Mouse (Mus musculus) naive thymus-derived CD4-positive, alpha-beta T cell, adult 2 months (primary cell): ENCODE measurements around the gene Sp2.

Experiments
- DNase-seq: peaks from one replicate; pipeline ENCODE4 v3.0.0-alpha.2; 2011; ENCODE audit warnings: low read depth

Gene Sp2

GRCm38 (mm10) chr11:96938426-96938800 lies 44.3 kb downstream of the Sp2 start:
- no peak for DNase-seq

DNA sequence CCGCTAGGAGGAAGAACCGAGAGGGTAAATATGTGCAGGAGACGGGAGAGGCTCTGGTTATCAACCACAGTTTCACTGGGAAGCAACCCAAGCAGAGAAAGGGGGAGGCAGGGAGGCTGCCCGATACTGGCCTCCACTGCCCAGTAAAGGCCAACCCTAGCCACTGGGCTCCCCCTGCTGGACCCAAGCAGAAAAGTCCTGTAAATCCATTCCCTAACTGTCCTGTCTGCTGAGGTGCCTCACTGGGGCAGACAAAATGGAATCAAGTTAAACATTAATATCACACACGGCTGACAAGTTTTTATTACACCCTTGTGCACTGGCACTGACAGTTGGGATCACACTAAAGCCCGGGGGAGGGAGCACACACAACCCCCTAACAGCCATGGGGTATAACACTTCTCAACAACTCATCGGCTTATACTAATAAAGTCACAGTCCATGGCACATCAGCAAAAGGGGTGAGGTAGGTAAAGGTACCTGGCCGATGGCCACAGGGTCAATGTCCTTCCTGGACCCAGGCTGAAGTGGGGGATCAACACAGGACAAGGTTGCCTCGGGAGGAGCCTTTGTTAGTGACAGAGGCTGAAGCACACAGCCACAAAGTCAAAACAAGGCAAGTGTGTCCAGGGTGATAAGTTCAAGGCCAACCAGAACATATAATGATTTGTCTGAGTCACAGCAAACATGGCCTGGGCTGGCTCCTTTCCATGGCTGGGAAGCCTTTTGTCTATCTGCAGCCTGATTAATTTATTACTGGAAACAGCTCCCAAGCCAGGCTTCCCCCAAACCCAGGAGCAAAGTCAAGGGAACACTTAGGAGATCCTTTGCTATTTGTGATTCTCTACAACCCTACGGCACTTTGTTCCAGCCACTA lies 45.0 kb downstream of the Sp2 start:
- peak; percentile 35 for DNase-seq

GRCm38 (mm10) chr11:96935872-96936650 lies 46.7 kb downstream of the Sp2 start:
- no peak for DNase-seq

- peak; percentile 62 for DNase-seq
These were observed 47.8 kb downstream of the Sp2 start for GRCm38 (mm10) chr11:96934921-96935356.

DNA sequence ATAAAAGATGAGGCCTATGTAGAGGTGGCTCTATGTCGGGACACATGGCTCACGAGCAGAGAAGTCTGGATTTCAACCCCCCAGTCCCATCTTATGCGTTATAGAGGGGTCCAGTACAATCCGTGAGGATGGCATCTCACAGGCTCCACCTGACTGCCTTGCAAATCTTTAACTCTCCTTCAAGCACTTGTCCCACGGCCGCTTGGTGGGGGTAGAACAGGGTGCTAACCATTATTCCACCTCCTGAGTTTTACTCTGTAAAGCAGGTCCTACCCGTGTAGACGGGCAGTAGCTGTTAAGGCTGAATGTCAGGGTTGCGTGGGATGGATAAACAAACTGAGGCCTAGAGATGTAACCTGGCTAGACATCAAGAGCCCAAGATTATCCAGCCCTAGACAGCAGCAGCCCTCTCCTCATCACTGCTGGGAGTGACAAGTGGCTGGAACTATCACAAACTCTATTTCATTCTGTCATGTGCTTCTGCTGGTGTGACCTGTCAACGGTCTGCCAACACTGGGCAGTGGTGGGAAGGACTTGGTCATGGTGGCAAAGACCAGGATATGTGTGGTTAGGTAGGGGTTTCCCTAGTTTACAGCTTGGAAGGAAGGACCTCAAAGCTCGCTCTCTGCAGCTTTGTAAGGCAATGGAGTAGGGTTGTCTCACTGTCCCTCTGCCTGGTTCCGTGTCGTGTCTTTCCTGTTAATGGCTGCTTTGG lies 49.0 kb downstream of the Sp2 start:
- DNase-seq = no peak

GRCm38 (mm10) chr11:96931327-96932062 lies 51.3 kb downstream of the Sp2 start:
- no peak for DNase-seq

- DNase-seq = no peak
These were observed 52.9 kb downstream of the Sp2 start for GRCm38 (mm10) chr11:96929766-96930331.

GRCm38 (mm10) chr11:96929096-96929765 lies 53.5 kb downstream of the Sp2 start:
- no peak for DNase-seq

GRCm38 (mm10) chr11:96928691-96929090 lies 54.1 kb downstream of the Sp2 start:
- no peak for DNase-seq

DNA sequence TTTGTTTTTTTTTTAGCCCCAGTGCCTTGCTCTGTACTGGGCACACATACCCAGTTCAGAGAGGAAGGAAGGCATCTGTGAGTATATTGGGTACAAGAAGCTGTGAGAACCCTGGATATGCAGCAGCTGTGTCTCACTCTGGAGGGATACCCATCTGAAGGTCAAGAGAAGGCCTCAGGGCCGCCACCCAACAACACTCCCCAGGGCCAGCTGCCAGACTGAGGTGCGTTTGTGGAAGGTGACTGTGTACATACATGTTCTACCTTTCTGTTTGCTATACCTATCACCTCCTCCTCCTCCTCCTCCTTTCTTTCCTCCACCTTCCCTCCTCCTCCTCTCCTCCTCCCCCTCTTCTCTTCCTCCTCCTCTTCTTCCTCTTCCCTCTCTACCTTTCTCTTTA lies 54.7 kb downstream of the Sp2 start, which contains the start of gene Prr15l:
Prr15l (plus strand) TSS at position 17 of the 400 bp plus-strand sequence.
- DNase-seq = no peak

GRCm38 (mm10) chr11:96926587-96926986 lies 56.2 kb downstream of the Sp2 start:
- DNase-seq = no peak

- no peak for DNase-seq
These were observed 57.1 kb downstream of the Sp2 start for GRCm38 (mm10) chr11:96925469-96926148.

DNA sequence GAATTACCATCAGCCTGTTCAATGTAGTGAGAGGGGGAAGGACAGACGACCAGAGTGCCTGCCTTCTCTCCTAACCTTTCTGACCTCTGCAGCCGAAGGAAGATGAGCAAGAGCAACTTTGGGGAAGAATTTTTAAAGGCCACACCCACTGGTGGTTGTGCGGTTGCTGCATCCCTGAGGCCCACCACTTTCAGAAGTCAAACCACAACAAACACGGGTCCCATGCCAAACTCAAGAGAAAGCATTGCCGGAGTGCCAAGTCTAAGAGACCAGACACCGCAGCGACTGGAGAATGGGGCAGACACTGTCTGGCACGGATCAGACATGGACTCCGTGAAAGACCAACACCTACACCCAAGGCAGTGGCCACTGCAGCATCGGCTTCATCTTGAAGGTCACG lies 57.9 kb downstream of the Sp2 start:
- DNase-seq = peak; percentile 29

GRCm38 (mm10) chr11:96919003-96919402 lies 63.8 kb downstream of the Sp2 start:
- DNase-seq = no peak

GRCm38 (mm10) chr11:96917415-96917814 lies 65.3 kb downstream of the Sp2 start:
- DNase-seq = no peak

GRCm38 (mm10) chr11:96916885-96917396 lies 65.8 kb downstream of the Sp2 start:
- peak; percentile 36 for DNase-seq

DNA sequence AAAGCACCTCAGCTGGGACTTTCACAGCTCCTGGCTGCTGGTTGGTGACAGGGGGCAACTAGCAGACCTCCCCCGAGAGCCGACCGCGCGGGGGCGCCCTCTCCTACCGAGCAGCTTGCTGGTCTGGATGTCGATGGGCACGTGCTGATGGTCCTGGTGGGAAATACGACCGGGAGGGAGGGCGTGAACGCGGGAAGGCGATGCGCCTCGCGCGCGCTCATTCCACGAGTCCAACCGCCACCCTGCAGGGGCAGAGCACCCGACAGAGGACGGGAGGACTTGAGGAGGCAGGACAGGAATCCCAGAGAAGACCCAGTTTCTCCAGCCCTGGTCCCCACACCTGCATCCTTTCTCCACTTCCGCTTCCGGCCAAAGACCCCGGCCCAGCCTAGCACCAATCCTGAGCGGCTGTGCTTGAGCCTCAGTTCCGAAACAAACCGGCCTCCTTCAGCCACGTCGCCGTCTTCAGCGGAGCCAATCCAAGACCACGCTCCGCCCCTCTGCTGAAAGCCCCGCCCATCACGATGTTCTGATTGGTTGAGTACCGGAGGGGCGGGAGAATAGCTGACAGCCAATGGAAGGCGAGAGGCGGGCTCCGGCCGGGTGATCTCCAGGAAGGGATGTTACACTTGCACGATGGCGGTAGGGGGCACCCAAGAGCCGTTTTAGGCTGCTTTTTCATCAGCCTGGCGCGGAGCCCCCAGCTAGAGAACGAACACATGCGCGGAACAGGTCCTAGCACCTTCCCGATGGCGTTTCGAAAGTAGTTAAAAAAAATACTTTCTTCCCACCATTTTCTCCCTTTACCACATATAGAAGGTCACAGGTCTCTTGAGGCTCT lies 66.5 kb downstream of the Sp2 start, which contains the start of gene Cdk5rap3:
Cdk5rap3 (minus strand) TSS at position 453 of the 841 bp plus-strand sequence.
- peak; percentile 100 for DNase-seq

DNA sequence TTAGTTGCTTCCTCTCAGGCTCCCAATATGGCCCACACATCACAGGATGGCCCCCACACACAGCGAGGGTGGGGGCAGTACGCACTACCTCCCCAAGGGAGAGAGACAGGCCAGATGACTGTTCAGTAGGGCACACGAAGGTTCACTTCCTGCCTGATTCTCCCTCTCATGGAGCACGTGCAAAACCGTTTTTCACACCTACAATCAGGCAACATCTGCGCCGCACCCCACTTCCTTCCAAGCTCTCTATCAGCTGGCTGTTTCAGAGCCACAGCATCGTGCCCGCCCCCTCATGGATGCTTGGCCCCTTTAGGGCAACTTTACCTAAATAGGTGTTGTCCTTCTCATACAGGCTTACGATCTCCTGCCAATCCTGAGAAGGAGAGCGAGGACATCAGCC lies 70.1 kb downstream of the Sp2 start:
- peak; percentile 50 for DNase-seq

DNA sequence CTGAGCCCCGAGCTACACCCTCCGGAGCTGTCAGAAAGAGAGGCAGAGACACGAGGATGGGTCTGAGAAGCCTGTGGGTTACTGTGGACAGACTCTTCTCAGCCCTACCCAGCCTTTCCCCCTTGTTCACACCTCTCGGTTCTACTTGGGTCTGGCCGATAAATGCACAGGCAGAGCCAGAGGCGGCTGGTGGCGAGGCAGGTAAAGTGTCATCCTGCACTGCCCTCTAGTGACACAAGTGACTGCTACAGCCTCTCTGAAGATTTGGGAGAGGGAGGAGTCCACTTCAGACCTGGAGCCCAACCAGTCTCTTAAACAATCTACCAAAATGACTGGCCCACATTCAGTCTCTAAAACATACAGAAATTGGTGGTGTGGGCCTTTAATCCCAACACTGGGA lies 72.8 kb downstream of the Sp2 start:
- DNase-seq = peak; percentile 85
